Mouse (Mus musculus): ENCODE data around the gene Diaph2. TPM values are rescaled to one million over a fixed set of nuclear protein-coding genes. Genes with fewer than 3 reads are reported as not detected.

Diaph2 gene
- total RNA-seq, 2 experiments from 2014 or later = 16.6 to 16.7 TPM

GRCm38 (mm10) chrX:130287032-130287431 is 537.5 kb downstream of the Diaph2 start:
- no peak for DNase-seq

GRCm38 (mm10) chrX:130289775-130290174 is 540.2 kb downstream of the Diaph2 start:
- DNase-seq = no peak

- DNase-seq = no peak
Observed at GRCm38 (mm10) chrX:130350808-130351435, 601.4 kb downstream of the Diaph2 start.

GRCm38 (mm10) chrX:130351480-130351879 is 601.9 kb downstream of the Diaph2 start:
- no peak for DNase-seq

DNA sequence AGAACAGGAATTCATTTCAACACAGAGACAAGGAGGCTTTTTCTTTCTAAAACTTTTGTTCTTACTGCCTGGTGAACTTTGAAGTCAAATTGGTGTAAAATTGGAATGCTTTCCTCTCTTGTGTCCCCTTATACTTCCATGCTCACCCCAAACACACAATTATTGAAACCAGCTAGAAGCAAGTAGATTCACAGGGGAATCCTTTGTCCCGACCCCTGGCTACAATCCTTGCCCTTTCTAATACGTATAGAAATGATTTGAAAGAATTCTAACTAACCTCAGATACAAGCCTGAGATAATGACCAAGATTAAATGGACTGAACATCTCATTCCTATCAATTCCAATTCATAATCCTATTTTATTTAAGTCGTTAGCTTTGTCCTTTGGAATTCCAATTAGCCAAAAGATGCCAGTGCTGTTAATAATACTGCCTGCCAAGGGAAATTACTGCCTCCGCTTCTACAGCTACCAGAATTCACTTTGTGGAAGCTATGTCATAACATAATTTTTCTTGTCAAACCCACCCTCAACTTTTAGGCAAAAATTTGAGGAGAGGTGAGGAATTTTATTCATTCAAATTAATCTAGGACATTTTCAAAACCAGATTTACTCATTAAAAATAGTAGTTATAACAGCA is 644.1 kb downstream of the Diaph2 start:
- no peak for DNase-seq

- DNase-seq = no peak
Observed at GRCm38 (mm10) chrX:130403214-130403613, 653.7 kb downstream of the Diaph2 start.

DNA sequence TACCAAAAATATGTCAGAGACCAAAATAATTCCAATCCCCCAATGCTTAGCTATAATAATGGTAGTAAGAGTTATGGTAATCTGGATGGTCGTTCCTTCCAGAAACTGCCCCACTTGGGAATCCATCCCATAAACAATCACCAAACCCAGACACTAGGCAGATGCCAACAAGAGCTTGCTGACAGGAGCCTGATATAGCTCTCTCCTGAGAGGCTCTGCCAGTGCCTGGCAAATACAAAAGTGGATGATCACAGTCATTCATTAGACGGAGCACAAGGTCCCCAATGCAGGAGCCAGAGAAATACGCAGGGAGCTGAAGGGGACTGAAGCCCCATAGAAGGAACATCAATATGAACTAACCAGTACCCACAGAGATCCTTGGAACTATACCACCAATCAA is 657.9 kb downstream of the Diaph2 start:
- DNase-seq = peak; percentile 12

GRCm38 (mm10) chrX:130408985-130409384 is 659.4 kb downstream of the Diaph2 start:
- no peak for DNase-seq

DNA sequence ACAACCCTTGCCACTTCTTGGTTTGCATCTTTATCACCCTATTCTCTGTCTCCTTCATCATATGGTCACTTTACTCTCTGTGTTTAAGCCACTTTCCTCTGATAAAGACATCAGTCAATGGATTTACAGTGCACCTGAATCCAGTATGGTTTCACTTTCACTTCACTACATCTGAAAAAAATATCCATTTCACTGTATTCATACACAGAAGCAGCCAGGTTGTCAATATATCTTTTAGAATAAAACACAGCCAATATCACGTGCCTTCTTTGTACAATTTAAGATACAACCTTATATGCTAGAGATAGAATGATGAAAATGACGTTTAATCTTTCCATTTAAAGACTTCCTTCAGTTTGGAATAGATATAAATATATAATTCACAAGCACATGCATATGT is 673.6 kb downstream of the Diaph2 start:
- DNase-seq = no peak

DNA sequence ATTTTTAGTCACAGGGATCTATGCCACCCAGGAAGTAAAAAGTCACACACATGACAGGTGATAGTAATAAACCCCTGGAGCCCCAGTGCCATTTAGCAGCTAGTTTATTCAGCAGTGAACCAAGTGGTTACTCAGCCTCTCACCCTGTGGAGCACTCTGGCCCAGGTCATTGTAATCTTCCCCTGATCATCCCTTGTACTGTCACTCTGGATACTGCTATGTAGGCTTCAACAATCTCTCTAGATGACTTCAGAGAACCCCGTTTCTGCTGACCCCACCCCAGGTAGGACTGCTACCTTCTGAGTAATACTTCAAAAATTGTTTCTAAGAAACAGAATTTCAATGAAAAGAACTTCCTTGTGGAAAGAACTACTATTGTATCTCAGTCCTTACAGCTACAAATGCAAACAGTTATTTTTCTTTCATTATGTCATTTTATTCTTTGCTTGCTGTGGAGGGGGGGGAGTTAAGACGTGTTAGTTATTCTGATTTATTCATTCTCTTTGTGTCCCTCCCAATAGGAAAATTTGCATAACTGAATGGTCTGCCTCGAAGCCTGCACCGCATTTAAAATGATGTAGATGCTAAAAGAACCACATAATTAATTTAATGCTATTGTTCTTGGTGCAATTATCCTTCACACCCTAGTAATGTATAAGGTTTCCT is 702.4 kb downstream of the Diaph2 start:
- no peak for DNase-seq

DNA sequence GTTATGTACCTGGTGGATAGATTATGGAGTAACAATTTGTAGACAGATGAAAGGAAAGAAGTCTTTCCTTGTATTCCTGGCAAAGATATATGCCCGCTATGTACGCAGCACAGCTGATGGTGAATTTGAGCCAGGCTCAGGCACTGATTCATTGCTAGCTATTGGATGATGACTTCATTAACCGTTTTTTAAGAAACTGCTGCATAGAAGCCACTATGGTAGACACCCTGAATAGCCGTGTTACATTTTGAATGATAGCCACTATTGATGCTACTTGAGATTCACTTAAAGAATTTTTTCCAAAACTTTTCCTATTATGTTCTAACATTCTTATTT is 702.9 kb downstream of the Diaph2 start:
- no peak for DNase-seq

- no peak for DNase-seq
Observed at GRCm38 (mm10) chrX:130473133-130473532, 723.6 kb downstream of the Diaph2 start.

DNA sequence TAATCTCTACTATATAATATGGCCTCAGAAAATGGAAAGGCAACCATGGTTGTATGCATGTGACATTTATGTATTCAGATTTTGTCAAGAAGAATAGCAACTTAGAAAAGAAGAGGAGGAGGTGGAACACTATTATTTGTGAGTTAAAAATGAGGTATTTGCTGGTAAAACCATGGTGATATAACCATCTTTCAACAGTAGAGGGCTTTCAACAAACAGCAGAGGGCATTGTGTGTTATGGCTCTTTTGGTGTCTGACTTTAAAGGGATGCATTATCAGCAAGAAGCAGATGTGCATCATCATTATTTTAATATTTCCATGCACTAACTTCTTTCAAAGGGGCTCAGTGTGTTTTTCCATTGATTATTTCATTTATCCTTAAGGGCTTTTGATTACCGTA is 731.3 kb downstream of the Diaph2 start:
- no peak for DNase-seq

DNA sequence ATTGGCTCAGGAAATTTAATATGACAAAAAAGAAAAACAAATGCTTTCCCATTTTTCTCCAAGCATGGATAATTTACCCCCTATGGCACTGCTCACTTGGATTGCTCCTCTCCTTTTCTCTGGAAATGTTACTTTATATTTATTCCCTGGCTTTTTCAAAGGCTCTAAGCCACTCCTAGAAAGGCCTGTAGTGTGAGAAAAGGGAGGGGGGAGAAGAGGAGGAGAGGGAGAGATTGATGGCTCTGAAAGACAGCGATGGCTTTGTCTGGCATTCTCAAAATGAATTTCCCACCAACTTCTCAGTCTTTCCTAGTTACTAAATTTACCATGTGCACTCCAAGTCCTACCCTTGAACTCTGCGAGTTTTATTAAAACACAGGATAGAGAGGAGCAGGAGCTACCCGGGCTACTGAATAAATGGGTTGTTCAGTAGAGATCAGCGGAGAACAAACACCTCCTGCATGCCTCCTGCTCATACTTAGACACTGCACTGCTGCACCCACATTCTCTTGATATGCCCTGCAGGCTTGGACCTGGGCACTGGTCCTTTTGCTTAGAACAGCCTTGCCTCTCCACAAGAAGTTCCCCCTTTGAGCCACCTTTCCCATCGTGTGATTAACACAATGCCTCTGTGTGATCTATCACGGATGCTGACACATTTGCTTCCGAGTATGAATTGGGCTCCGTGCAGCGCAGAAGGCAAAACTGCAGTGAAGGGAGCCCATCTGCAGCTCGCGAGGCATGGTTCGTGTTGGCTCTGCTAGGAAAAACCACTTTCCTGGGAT is 753.3 kb downstream of the Diaph2 start:
- no peak for DNase-seq

DNA sequence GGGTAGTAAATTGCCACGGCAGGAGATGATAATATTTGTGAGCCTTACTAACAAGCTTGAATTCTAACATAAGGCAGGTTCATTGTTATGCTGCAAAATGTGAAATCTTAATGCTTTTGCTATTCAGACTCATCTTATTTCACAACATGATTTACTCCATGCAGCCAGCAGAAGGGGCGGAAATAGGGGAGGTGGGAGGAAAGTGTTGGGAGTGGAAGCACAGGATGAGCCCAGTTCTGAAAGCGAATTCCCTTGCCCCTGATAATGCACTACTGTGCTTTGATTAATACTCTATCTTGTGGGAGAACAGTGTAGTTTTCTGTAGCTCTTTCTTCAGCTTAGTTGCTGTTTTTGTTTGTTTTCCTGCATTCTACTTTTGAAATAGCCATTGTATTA is 753.9 kb downstream of the Diaph2 start:
- DNase-seq = no peak

DNA sequence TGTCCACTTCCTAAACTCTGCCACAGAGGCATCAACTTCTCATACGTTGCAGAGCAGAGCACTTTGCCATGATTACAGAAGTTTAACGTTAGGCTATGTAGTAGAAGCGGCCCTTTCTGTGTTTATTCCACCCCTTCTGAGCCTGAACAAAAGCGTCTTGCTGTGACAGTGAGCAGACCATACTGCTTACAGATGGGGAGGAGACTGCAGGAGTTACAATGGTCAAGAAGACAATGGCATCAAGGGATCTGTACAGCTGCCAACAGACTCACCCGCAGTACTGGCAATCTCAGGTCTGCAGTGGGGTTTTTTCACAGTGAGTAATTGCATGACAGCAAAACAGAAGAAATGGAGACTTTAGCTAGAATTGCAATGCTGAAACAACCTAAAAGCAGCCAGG is 756.1 kb downstream of the Diaph2 start:
- DNase-seq = no peak
